Mouse (Mus musculus): ENCODE results near the gene Kcnj14. TPM values are rescaled to one million over a fixed set of nuclear protein-coding genes. Genes with fewer than 3 reads are reported as not detected.

Kcnj14 gene
- total and polyA plus RNA-seq, 3 experiments: 0.30 to 0.57 (median 0.33) TPM

DNA sequence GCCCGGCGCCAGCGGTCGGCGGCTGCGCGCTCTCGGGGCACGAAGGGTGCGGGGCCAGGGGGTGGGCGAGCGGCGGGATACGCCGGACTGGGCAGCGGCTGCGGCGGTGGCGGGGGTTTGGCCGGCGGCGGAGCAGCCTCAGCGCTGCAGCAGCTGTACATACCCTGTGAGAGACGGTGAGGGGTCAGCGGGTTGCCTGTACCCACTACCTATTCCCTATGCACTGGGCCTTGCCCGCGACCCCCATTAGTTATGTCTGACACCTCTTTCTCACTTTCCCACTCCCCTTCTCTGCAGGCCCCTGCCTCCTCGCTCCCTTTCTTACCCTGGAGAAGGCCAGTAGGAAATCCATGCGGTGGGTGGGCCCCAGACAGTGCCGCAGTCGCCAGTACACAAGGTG, 9.3 kb upstream of the Kcnj14 start:
- Histone ChIP-seq H3K4me1 (ENCODE audit: insufficient read depth, low read depth, low read length) (peaks cover 25% of the 10 kb centered on the region), H3K36me3 (replicated peaks) (peaks cover 12% of the 10 kb centered on the region), H3K27me3 (ENCODE audit: insufficient read depth, low read length) (peaks cover 2% of the 10 kb centered on the region; the same call in 1 of the 2 replicates), H3K9me3 (replicated peaks) (peaks cover 27% of the 10 kb centered on the region), H3K4me3 (ENCODE audit: low read depth, low read length) (peak overlapping the region; percentile 13; the same call in 1 of the 2 replicates)
- ATAC-seq (ENCODE audit: extremely low read depth, insufficient number of reproducible peaks, low FRiP score, poor library complexity, severe bottlenecking) (no peak), DNase-seq (ENCODE audit: low spot score) (no peak)
- no peak for TF ChIP-seq GATA1 (IDR thresholded peaks at IDR 0.05; ENCODE audit: borderline replicate concordance, low read length)
- TF ChIP-seq CTCF (IDR thresholded peaks at IDR 0.05; ENCODE audit: low read depth, low read length): no peak
- no peak for TF ChIP-seq POLR2AphosphoS5 (IDR thresholded peaks at IDR 0.05; ENCODE audit: insufficient replicate concordance, low read depth, low read length)
- no peak for TF ChIP-seq TAL1 (conservative IDR thresholded peaks at IDR 0.05; ENCODE audit: low read depth, low read length)
- TF ChIP-seq GATA2 (IDR thresholded peaks at IDR 0.05; ENCODE audit: borderline replicate concordance, low read depth, low read length): no peak

GRCm38 (mm10) chr7:45833148-45833790, 8.7 kb upstream of the Kcnj14 start:
- ATAC-seq (ENCODE audit: extremely low read depth, insufficient number of reproducible peaks, low FRiP score, poor library complexity, severe bottlenecking): no peak
- Histone ChIP-seq H3K4me1 (ENCODE audit: insufficient read depth, low read depth, low read length) (peaks cover 31% of the 10 kb centered on the region), H3K9me3 (replicated peaks) (peaks cover 27% of the 10 kb centered on the region), H3K27me3 (ENCODE audit: insufficient read depth, low read length) (peaks cover 2% of the 10 kb centered on the region; the same call in 1 of the 2 replicates), H3K36me3 (replicated peaks) (peaks cover 18% of the 10 kb centered on the region), H3K4me3 (ENCODE audit: low read depth, low read length) (peak overlapping the region; percentile 13; the same call in 1 of the 2 replicates)
- no peak for DNase-seq (ENCODE audit: low spot score)
- TF ChIP-seq TAL1 (conservative IDR thresholded peaks at IDR 0.05; ENCODE audit: low read depth, low read length): no peak
- no peak for TF ChIP-seq GATA1 (IDR thresholded peaks at IDR 0.05; ENCODE audit: borderline replicate concordance, low read length)
- no peak for TF ChIP-seq POLR2AphosphoS5 (IDR thresholded peaks at IDR 0.05; ENCODE audit: insufficient replicate concordance, low read depth, low read length)
- TF ChIP-seq GATA2 (IDR thresholded peaks at IDR 0.05; ENCODE audit: borderline replicate concordance, low read depth, low read length): no peak
- no peak for TF ChIP-seq CTCF (IDR thresholded peaks at IDR 0.05; ENCODE audit: low read depth, low read length)

GRCm38 (mm10) chr7:45832428-45832827, 7.8 kb upstream of the Kcnj14 start:
- H3K36me3 ChIP-seq (replicated peaks): peaks cover 27% of the 10 kb centered on the region
- H3K9me3 ChIP-seq (replicated peaks): peaks cover 27% of the 10 kb centered on the region
- no peak overlapping the region; the same call in 1 of the 2 replicates for H3K4me3 ChIP-seq (ENCODE audit: low read depth, low read length)
- DNase-seq (ENCODE audit: low spot score) (no peak), ATAC-seq (ENCODE audit: extremely low read depth, insufficient number of reproducible peaks, low FRiP score, poor library complexity, severe bottlenecking) (no peak)
- TF ChIP-seq TAL1 (conservative IDR thresholded peaks at IDR 0.05; ENCODE audit: low read depth, low read length) (no peak), CTCF (IDR thresholded peaks at IDR 0.05; ENCODE audit: low read depth, low read length) (no peak), GATA2 (IDR thresholded peaks at IDR 0.05; ENCODE audit: borderline replicate concordance, low read depth, low read length) (no peak), GATA1 (IDR thresholded peaks at IDR 0.05; ENCODE audit: borderline replicate concordance, low read length) (no peak), POLR2AphosphoS5 (IDR thresholded peaks at IDR 0.05; ENCODE audit: insufficient replicate concordance, low read depth, low read length) (no peak)
- peaks cover 2% of the 10 kb centered on the region; the same call in 1 of the 2 replicates for H3K27me3 ChIP-seq (ENCODE audit: insufficient read depth, low read length)
- peaks cover 36% of the 10 kb centered on the region for H3K4me1 ChIP-seq (ENCODE audit: insufficient read depth, low read depth, low read length)

DNA sequence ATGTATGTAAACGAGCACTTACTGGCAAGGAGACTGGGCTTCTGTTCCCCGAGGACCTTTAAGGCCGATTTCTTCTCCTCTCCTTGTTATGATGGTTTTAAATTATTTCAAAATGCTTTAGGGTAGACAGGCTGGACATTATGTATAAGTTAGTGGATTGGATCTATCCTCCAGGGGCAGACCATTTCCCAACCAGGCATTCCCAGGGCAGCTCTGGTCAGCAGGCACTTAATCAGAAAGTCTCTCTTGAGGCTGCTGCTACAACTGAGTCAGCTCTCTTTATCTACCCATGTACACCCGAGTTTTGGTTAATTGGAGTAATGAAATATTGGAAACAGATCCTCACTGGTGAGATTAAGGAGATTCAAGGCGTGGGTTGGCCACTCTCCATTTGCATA, 6.5 kb upstream of the Kcnj14 start:
- peak overlapping the region; percentile 86 for H3K4me3 ChIP-seq (ENCODE audit: low read depth, low read length)

DNA sequence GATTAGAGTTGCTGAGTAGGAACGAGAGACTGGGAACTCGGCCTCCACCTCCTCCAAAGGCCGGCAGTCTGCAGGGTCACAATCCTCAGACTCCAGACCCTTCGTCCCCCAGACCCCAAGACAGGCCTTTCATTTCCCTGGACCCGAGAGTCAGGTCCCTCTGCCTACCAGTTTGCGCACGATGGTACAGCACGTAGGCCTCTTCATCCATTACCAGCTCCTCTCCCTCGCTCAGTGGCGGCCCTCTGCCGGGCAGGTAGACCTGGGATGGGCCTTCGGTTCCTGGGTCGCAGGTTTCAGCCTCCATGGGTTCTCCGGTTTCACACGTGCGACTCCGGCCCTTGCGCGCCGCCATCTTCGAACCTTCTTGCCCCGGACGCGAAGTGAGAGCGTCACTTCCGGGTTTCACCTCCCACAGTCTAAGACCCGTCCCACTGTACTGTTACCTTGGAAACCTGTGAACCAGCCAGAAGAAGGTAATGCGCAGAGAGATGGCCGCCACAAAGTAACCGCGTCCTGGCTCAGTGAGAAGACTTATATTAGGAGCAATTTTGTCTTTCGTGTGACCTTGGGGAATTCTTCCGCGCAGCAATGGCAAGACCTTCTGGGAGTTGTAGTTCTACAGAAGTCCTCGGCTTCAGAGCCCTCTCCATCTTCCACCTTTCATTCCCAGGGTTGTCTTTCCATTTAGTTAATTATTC, 6.0 kb upstream of the Kcnj14 start, which contains the start of gene Grwd1:
Gene Grwd1 (minus strand): TSS at position 518 of the 701 bp plus-strand sequence.
- Histone ChIP-seq H3K9me3 (replicated peaks) (peaks cover 27% of the 10 kb centered on the region), H3K27me3 (ENCODE audit: insufficient read depth, low read length) (peaks cover 2% of the 10 kb centered on the region; the same call in 1 of the 2 replicates), H3K36me3 (replicated peaks) (peaks cover 45% of the 10 kb centered on the region), H3K4me1 (ENCODE audit: insufficient read depth, low read depth, low read length) (peaks cover 51% of the 10 kb centered on the region), H3K4me3 (ENCODE audit: low read depth, low read length) (peak within 1 kb of the TSS; percentile 86)
- TF ChIP-seq GATA1 (IDR thresholded peaks at IDR 0.05; ENCODE audit: borderline replicate concordance, low read length): no peak
- no peak for TF ChIP-seq TAL1 (conservative IDR thresholded peaks at IDR 0.05; ENCODE audit: low read depth, low read length)
- no peak for TF ChIP-seq GATA2 (IDR thresholded peaks at IDR 0.05; ENCODE audit: borderline replicate concordance, low read depth, low read length)
- TF ChIP-seq POLR2AphosphoS5 (IDR thresholded peaks at IDR 0.05; ENCODE audit: insufficient replicate concordance, low read depth, low read length): no peak
- ATAC-seq (ENCODE audit: extremely low read depth, insufficient number of reproducible peaks, low FRiP score, poor library complexity, severe bottlenecking) (peak; percentile 80), DNase-seq (ENCODE audit: low spot score) (peak; percentile 94)

More for the DNA sequence above, 6.5 kb upstream of the Kcnj14 start:
- DNase-seq (ENCODE audit: low spot score) (no peak), ATAC-seq (ENCODE audit: extremely low read depth, insufficient number of reproducible peaks, low FRiP score, poor library complexity, severe bottlenecking) (no peak)
- Histone ChIP-seq H3K27me3 (ENCODE audit: insufficient read depth, low read length) (peaks cover 2% of the 10 kb centered on the region; the same call in 1 of the 2 replicates), H3K36me3 (replicated peaks) (peaks cover 40% of the 10 kb centered on the region), H3K4me1 (ENCODE audit: insufficient read depth, low read depth, low read length) (peaks cover 47% of the 10 kb centered on the region), H3K9me3 (replicated peaks) (peaks cover 27% of the 10 kb centered on the region)
- TF ChIP-seq GATA2 (IDR thresholded peaks at IDR 0.05; ENCODE audit: borderline replicate concordance, low read depth, low read length): no peak
- TF ChIP-seq POLR2AphosphoS5 (IDR thresholded peaks at IDR 0.05; ENCODE audit: insufficient replicate concordance, low read depth, low read length): no peak
- TF ChIP-seq CTCF (IDR thresholded peaks at IDR 0.05; ENCODE audit: low read depth, low read length): no peak

GRCm38 (mm10) chr7:45826631-45827030, 2.0 kb upstream of the Kcnj14 start:
- no peaks in the 10 kb centered on the region for H3K9me3 ChIP-seq (replicated peaks)
- no peaks in the 10 kb centered on the region; the same call in 1 of the 2 replicates for H3K27me3 ChIP-seq (ENCODE audit: insufficient read depth, low read length)
- H3K4me3 ChIP-seq (ENCODE audit: low read depth, low read length): no peak overlapping the region
- no peak for ATAC-seq (ENCODE audit: extremely low read depth, insufficient number of reproducible peaks, low FRiP score, poor library complexity, severe bottlenecking)
- DNase-seq (ENCODE audit: low spot score): no peak
- peaks cover 83% of the 10 kb centered on the region for H3K36me3 ChIP-seq (replicated peaks)
- peaks cover 66% of the 10 kb centered on the region for H3K4me1 ChIP-seq (ENCODE audit: insufficient read depth, low read depth, low read length)
- TF ChIP-seq GATA2 (IDR thresholded peaks at IDR 0.05; ENCODE audit: borderline replicate concordance, low read depth, low read length) (no peak), GATA1 (IDR thresholded peaks at IDR 0.05; ENCODE audit: borderline replicate concordance, low read length) (no peak), TAL1 (conservative IDR thresholded peaks at IDR 0.05; ENCODE audit: low read depth, low read length) (no peak), POLR2AphosphoS5 (IDR thresholded peaks at IDR 0.05; ENCODE audit: insufficient replicate concordance, low read depth, low read length) (no peak), CTCF (IDR thresholded peaks at IDR 0.05; ENCODE audit: low read depth, low read length) (no peak)
